Mouse (Mus musculus) C2C12 (cell line): ENCODE data around the gene Ltn1.

Experiments used
- MAX ChIP-seq: IDR thresholded peaks from one replicate; pipeline ENCODE4 v1.6.1; 2011; ENCODE audit warnings: mild to moderate bottlenecking, control low read depth
- MYOG ChIP-seq: IDR thresholded peaks from one replicate; pipeline ENCODE4 v1.6.1; 2011; ENCODE audit not compliant: control insufficient read depth, insufficient read length; ENCODE audit errors: extremely low read depth

DNA sequence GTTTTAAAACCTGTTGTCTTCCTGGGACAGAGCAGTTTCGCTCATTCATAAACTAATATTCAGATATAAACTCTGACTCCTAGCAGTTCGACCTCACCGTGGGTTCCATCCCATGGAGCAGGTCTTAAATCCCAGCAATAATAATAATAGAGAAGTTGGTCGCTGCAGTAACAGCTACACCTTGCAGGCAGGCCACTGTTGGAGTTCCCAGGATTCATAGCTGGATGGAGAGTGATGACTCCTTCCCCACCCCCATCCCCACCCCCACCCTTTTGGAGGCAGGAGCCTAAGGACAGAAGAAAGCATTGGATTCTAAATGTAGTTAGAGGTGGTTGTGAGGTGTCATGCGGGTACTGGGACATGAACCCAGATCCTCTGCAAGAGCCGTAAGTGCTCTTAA is 66.0 kb downstream of the Ltn1 start:
- no peak for TF ChIP-seq MYOG
- no peak for TF ChIP-seq MAX
